29 mouse cellular contexts compared by ENCODE assay signal in genomic region chr11:36228654-36229053, GRCm38 (mm10).
DNase-seq lines count a peak whose midpoint lies in the region; ATAC-seq and TF ChIP-seq lines count a peak whose summit lies in the region.
"Had no signal": no experiment of that assay in that cellular context is flagged by ENCODE, and none has a peak within 500 bp of the region (broad histone marks: within the 10 kb centered on the region; RNA-seq: fewer than 3 reads in every experiment).

No protein-coding gene starts in this region.

- no peaks in the 10 kb centered on the region for H3K27me3 ChIP-seq in hindbrain, embryonic 10.5 days (ENCODE audit: insufficient read depth, poor library complexity, severe bottlenecking)
- no peaks in the 10 kb centered on the region for H3K27me3 ChIP-seq in hindbrain, embryonic 12.5 days
- no peaks in the 10 kb centered on the region for H3K27me3 ChIP-seq in midbrain, embryonic 12.5 days
- H3K27me3 ChIP-seq in midbrain, embryonic 14.5 days (ENCODE audit: control insufficient read depth, insufficient read depth, low read length), result no peaks in the 10 kb centered on the region
- H3K27me3 ChIP-seq: embryonic facial prominence, embryonic 12.5 days; forebrain, embryonic 15.5 days; heart, embryonic 13.5 days had no signal

- 78% methylated on average over 11 of the region's 11 CpGs for WGBS in hindbrain, embryonic 10.5 days
- WGBS in hindbrain, embryonic 12.5 days, result 85% methylated on average over 11 of the region's 11 CpGs
- WGBS in midbrain, embryonic 12.5 days, result 81% methylated on average over 11 of the region's 11 CpGs
- 84% methylated on average over 11 of the region's 11 CpGs for WGBS in midbrain, embryonic 14.5 days

- no peak overlapping the region for H3K9ac ChIP-seq in hindbrain, embryonic 12.5 days
- H3K9ac ChIP-seq in midbrain, embryonic 12.5 days (replicated peaks), result no peak overlapping the region
- no peak overlapping the region for H3K9ac ChIP-seq in midbrain, embryonic 14.5 days (replicated peaks; ENCODE audit: low read length)
- H3K9ac ChIP-seq: embryonic facial prominence, embryonic 12.5 days; forebrain, embryonic 15.5 days; heart, embryonic 13.5 days; liver, embryonic 14.5 days had no signal

- TF ChIP-seq CTCF in layer of hippocampus, adult 2 months (conservative IDR thresholded peaks at IDR 0.05), result no peak

- 0 out of 2 replicates have a peak overlapping the region, but pooled peaks have one; percentile 23 for H3K27ac ChIP-seq in hindbrain, embryonic 10.5 days
- H3K27ac ChIP-seq in hindbrain, embryonic 12.5 days, result no peak overlapping the region
- peak overlapping the region; percentile 21 for H3K27ac ChIP-seq in layer of hippocampus, adult 2 months
- H3K27ac ChIP-seq in midbrain, embryonic 12.5 days (replicated peaks), result peak overlapping the region; percentile 8; the same call in 1 of the 2 replicates
- H3K27ac ChIP-seq in midbrain, embryonic 14.5 days (replicated peaks; ENCODE audit: low read depth, low read length), result peak overlapping the region; percentile 37; the same call in 1 of the 2 replicates
- H3K27ac ChIP-seq: embryonic facial prominence, embryonic 12.5 days; forebrain, embryonic 15.5 days; gastrocnemius, adult 2 months; heart, adult 2 months; heart, embryonic 13.5 days; liver, embryonic 14.5 days; macrophage had no signal

- H3K4me1 ChIP-seq in hindbrain, embryonic 10.5 days (replicated peaks), result peaks cover 50% of the 10 kb centered on the region
- H3K4me1 ChIP-seq in hindbrain, embryonic 12.5 days, result peaks cover 22% of the 10 kb centered on the region
- peaks cover 18% of the 10 kb centered on the region for H3K4me1 ChIP-seq in midbrain, embryonic 12.5 days
- peaks cover 9% of the 10 kb centered on the region for H3K4me1 ChIP-seq in midbrain, embryonic 14.5 days (ENCODE audit: control insufficient read depth, insufficient read depth, low read length)
- H3K4me1 ChIP-seq: embryonic facial prominence, embryonic 12.5 days; heart, embryonic 13.5 days had no signal

- no peak for DNase-seq in hindbrain, embryonic 10.5 days (ENCODE audit: low spot score)
- DNase-seq in layer of hippocampus, adult 2 months (ENCODE audit: low spot score in 2 of 2), result no peak
- DNase-seq in layer of hippocampus, adult 9-10 months (ENCODE audit: low spot score), result no peak
- DNase-seq in midbrain, embryonic 14.5 days, result no peak
- no peak for DNase-seq in spleen, postnatal 10 days (ENCODE audit: low spot score in 2 of 2)
- DNase-seq: adrenal gland, postnatal 14 days; cerebellum, adult 11 months; cerebellum, adult 9-11 months; embryo, embryonic 11 days; gastrocnemius, adult 2 months; gastrocnemius, postnatal 36 days; heart, adult 2 months; heart, postnatal 10 days; kidney, adult 18-20 months; kidney, postnatal 36 days; layer of hippocampus, postnatal 36 days; liver; lung, adult 2 months; lung, postnatal 10 days; right cerebral cortex, postnatal 4 days; thymus, postnatal 14 days had no signal

- no peak; the same call in 1 of the 2 replicates for ATAC-seq in hindbrain, embryonic 12.5 days (ENCODE audit: low FRiP score)
- ATAC-seq in midbrain, embryonic 12.5 days (ENCODE audit: low FRiP score, low read depth), result 0 out of 2 replicates have a peak, but pooled peaks have one; percentile 19
- no peak for ATAC-seq in midbrain, embryonic 14.5 days (ENCODE audit: low FRiP score, low TSS enrichment)
- ATAC-seq: CD4-positive, CD25-positive, alpha-beta regulatory T cell, adult 4 months; forebrain, embryonic 15.5 days had no signal

- no peaks in the 10 kb centered on the region for H3K36me3 ChIP-seq in hindbrain, embryonic 10.5 days
- no peaks in the 10 kb centered on the region for H3K36me3 ChIP-seq in hindbrain, embryonic 12.5 days
- H3K36me3 ChIP-seq in midbrain, embryonic 12.5 days, result no peaks in the 10 kb centered on the region
- no peaks in the 10 kb centered on the region for H3K36me3 ChIP-seq in midbrain, embryonic 14.5 days (ENCODE audit: control insufficient read depth, insufficient read depth, low read length)
- H3K36me3 ChIP-seq: embryonic facial prominence, embryonic 12.5 days; forebrain, embryonic 15.5 days; heart, embryonic 13.5 days had no signal

- no peaks in the 10 kb centered on the region for H3K9me3 ChIP-seq in hindbrain, embryonic 10.5 days
- H3K9me3 ChIP-seq in hindbrain, embryonic 12.5 days (replicated peaks), result no peaks in the 10 kb centered on the region
- no peaks in the 10 kb centered on the region for H3K9me3 ChIP-seq in midbrain, embryonic 12.5 days
- no peaks in the 10 kb centered on the region for H3K9me3 ChIP-seq in midbrain, embryonic 14.5 days (ENCODE audit: control insufficient read depth, low read length)
- H3K9me3 ChIP-seq: embryonic facial prominence, embryonic 12.5 days; forebrain, embryonic 15.5 days; heart, embryonic 13.5 days had no signal

- H3K4me2 ChIP-seq in hindbrain, embryonic 12.5 days (replicated peaks), result no peak overlapping the region
- 0 out of 2 replicates have a peak overlapping the region, but pooled peaks have one; percentile 2 for H3K4me2 ChIP-seq in midbrain, embryonic 12.5 days (replicated peaks)
- H3K4me2 ChIP-seq in midbrain, embryonic 14.5 days (ENCODE audit: low read length), result no peak overlapping the region
- H3K4me2 ChIP-seq: embryonic facial prominence, embryonic 12.5 days; forebrain, embryonic 15.5 days; heart, embryonic 13.5 days had no signal

- no peak overlapping the region for H3K4me3 ChIP-seq in hindbrain, embryonic 10.5 days
- no peak overlapping the region for H3K4me3 ChIP-seq in hindbrain, embryonic 12.5 days
- no peak overlapping the region for H3K4me3 ChIP-seq in layer of hippocampus, adult 2 months
- no peak overlapping the region for H3K4me3 ChIP-seq in midbrain, embryonic 12.5 days
- no peak overlapping the region for H3K4me3 ChIP-seq in midbrain, embryonic 14.5 days (replicated peaks; ENCODE audit: low read depth, low read length)
- H3K4me3 ChIP-seq: embryonic facial prominence, embryonic 12.5 days; forebrain, embryonic 15.5 days; gastrocnemius, adult 2 months; heart, adult 2 months; heart, embryonic 13.5 days had no signal
